Mouse (Mus musculus): Measurements from ENCODE around the gene 1110002E22Rik. TPM values are rescaled to one million over a fixed set of nuclear protein-coding genes. Genes with fewer than 3 reads are reported as not detected.

1110002E22Rik gene
- 0.19 TPM in 2 replicates for polyA plus RNA-seq (2016; fragmentation: Nextera tagmentation; extraction: Ambion mirVana)

- no peak within 1 kb of the TSS for H3K9ac ChIP-seq
- H3K9me3 ChIP-seq: no peaks in the 10 kb centered on the region
- no peak within 1 kb of the TSS for H3K27ac ChIP-seq
- peaks cover 14% of the 10 kb centered on the region for H3K4me1 ChIP-seq
- H3K36me3 ChIP-seq: no peaks in the 10 kb centered on the region
- no peak for ATAC-seq (ENCODE audit: low FRiP score, low read depth)
- H3K27me3 ChIP-seq (replicated peaks): no peaks in the 10 kb centered on the region
- no peak within 1 kb of the TSS for H3K4me2 ChIP-seq (replicated peaks)
- WGBS: 82% methylated on average over 33 of the region's 33 CpGs
- no peak within 1 kb of the TSS for H3K4me3 ChIP-seq
Measured at GRCm38 (mm10) chr3:138064732-138065645, at the start of gene 1110002E22Rik. TSS of gene 1110002E22Rik (plus strand) at chr3:138065052.

DNA sequence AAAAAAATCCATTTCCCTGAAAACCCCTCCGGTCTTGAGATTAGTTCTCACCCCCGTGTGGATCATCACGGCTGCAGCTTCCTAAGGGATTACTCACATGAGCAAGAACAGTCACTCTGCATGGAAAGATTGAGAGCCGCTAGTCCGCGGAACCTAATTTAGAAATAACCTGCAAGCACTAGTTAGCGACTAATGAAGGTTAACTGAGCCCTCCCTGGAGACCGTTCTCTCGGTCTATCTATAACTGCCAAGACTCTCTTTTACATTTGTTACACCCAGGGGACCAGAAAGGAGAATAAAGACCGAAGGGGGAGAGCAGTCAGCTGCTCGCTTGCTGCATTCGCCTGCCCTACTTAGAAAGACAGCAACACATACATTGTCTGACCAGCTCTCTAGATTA is 48.0 kb upstream of the 1110002E22Rik start:
- ATAC-seq (ENCODE audit: low FRiP score, low read depth): no peak
- Histone ChIP-seq H3K9ac (no peak overlapping the region), H3K27me3 (replicated peaks) (no peaks in the 10 kb centered on the region), H3K36me3 (no peaks in the 10 kb centered on the region), H3K4me1 (no peaks in the 10 kb centered on the region), H3K27ac (no peak overlapping the region), H3K9me3 (no peaks in the 10 kb centered on the region), H3K4me2 (replicated peaks) (no peak overlapping the region), H3K4me3 (no peak overlapping the region)
- 66% methylated on average over 12 of the region's 12 CpGs for WGBS

GRCm38 (mm10) chr3:138022003-138022402 is 42.8 kb upstream of the 1110002E22Rik start:
- no peak overlapping the region for H3K27ac ChIP-seq
- ATAC-seq (ENCODE audit: low FRiP score, low read depth): no peak
- 88% methylated on average over 4 of the region's 4 CpGs for WGBS

GRCm38 (mm10) chr3:138022651-138023050 is 42.2 kb upstream of the 1110002E22Rik start:
- Histone ChIP-seq H3K36me3 (no peaks in the 10 kb centered on the region), H3K4me1 (no peaks in the 10 kb centered on the region), H3K4me2 (replicated peaks) (no peak overlapping the region), H3K27me3 (replicated peaks) (no peaks in the 10 kb centered on the region), H3K9me3 (no peaks in the 10 kb centered on the region), H3K4me3 (no peak overlapping the region), H3K27ac (no peak overlapping the region), H3K9ac (no peak overlapping the region)
- 89% methylated on average over 4 of the region's 4 CpGs for WGBS
- ATAC-seq (ENCODE audit: low FRiP score, low read depth): no peak

More at GRCm38 (mm10) chr3:138022003-138022402, 42.8 kb upstream of the 1110002E22Rik start:
- H3K4me1 ChIP-seq: no peaks in the 10 kb centered on the region
- no peaks in the 10 kb centered on the region for H3K9me3 ChIP-seq
- H3K27me3 ChIP-seq (replicated peaks): no peaks in the 10 kb centered on the region
- H3K36me3 ChIP-seq: no peaks in the 10 kb centered on the region
- no peak overlapping the region for H3K4me3 ChIP-seq
- no peak overlapping the region for H3K4me2 ChIP-seq (replicated peaks)
- no peak overlapping the region for H3K9ac ChIP-seq

DNA sequence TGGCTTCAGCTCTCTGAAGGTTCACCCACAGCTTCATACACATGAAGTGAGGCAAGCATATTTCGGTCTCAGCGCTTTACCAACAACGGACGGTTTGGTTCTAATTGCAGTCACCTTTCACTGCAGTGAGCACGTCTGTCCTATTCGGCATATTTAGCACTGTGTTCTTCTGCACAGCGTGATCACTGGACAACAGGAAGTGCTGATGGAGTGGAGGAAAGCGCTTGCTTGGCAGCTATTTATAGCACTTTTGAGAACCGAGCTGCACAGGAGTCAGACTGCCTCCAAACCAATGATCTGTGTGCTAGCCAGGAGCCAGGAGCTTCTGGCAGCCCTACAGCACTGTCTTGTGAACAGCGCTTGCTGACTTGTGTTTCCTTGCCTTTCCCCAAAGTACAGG is 38.6 kb upstream of the 1110002E22Rik start:
- H3K4me3 ChIP-seq: no peak overlapping the region
- ATAC-seq (ENCODE audit: low FRiP score, low read depth): no peak
- 80% methylated on average over 10 of the region's 10 CpGs for WGBS

GRCm38 (mm10) chr3:138027575-138028362 is 37.1 kb upstream of the 1110002E22Rik start:
- Histone ChIP-seq H3K4me1 (no peaks in the 10 kb centered on the region), H3K9ac (no peak overlapping the region), H3K4me3 (no peak overlapping the region), H3K4me2 (replicated peaks) (no peak overlapping the region), H3K27me3 (replicated peaks) (no peaks in the 10 kb centered on the region), H3K27ac (no peak overlapping the region), H3K36me3 (no peaks in the 10 kb centered on the region), H3K9me3 (no peaks in the 10 kb centered on the region)
- ATAC-seq (ENCODE audit: low FRiP score, low read depth): no peak
- 84% methylated on average over 5 of the region's 5 CpGs for WGBS

More for the DNA sequence above, 38.6 kb upstream of the 1110002E22Rik start:
- Histone ChIP-seq H3K27ac (no peak overlapping the region), H3K27me3 (replicated peaks) (no peaks in the 10 kb centered on the region), H3K9ac (no peak overlapping the region), H3K9me3 (no peaks in the 10 kb centered on the region), H3K4me2 (replicated peaks) (no peak overlapping the region), H3K36me3 (no peaks in the 10 kb centered on the region), H3K4me1 (no peaks in the 10 kb centered on the region)

GRCm38 (mm10) chr3:138029351-138029750 is 35.5 kb upstream of the 1110002E22Rik start:
- no peak overlapping the region for H3K9ac ChIP-seq
- no peaks in the 10 kb centered on the region for H3K4me1 ChIP-seq
- no peaks in the 10 kb centered on the region for H3K36me3 ChIP-seq
- no peaks in the 10 kb centered on the region for H3K27me3 ChIP-seq (replicated peaks)
- ATAC-seq (ENCODE audit: low FRiP score, low read depth): no peak
- H3K27ac ChIP-seq: no peak overlapping the region
- no peaks in the 10 kb centered on the region for H3K9me3 ChIP-seq
- H3K4me2 ChIP-seq (replicated peaks): no peak overlapping the region
- H3K4me3 ChIP-seq: no peak overlapping the region
- 93% methylated on average over 5 of the region's 5 CpGs for WGBS

- Histone ChIP-seq H3K27ac (no peak overlapping the region), H3K36me3 (no peaks in the 10 kb centered on the region), H3K27me3 (replicated peaks) (no peaks in the 10 kb centered on the region), H3K4me3 (no peak overlapping the region), H3K9ac (no peak overlapping the region), H3K9me3 (no peaks in the 10 kb centered on the region), H3K4me2 (replicated peaks) (no peak overlapping the region), H3K4me1 (no peaks in the 10 kb centered on the region)
- 87% methylated on average over 6 of the region's 6 CpGs for WGBS
- no peak for ATAC-seq (ENCODE audit: low FRiP score, low read depth)
Measured at GRCm38 (mm10) chr3:138030563-138030962, 34.3 kb upstream of the 1110002E22Rik start.

DNA sequence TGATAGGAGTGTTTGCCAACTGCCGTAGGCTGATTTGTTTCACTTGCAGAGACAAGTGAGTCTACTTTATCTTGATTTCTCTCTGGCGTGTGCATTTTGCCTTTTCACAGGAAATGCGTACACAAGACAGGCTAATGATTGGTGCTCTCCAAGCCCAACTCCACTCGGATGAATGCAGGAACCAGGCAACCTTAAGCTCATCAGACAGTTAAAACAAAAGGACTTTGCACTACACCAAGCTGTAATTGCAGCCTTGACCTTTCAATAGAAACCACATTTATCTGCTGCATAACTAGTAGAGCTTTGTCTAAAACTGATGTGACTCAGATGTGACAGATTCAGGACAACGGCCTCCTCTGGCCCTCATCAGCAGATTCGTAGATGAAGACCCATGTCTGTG is 30.9 kb upstream of the 1110002E22Rik start:
- no peak overlapping the region for H3K4me3 ChIP-seq
- H3K9me3 ChIP-seq: no peaks in the 10 kb centered on the region
- H3K36me3 ChIP-seq: no peaks in the 10 kb centered on the region
- no peak overlapping the region for H3K9ac ChIP-seq
- no peaks in the 10 kb centered on the region for H3K4me1 ChIP-seq
- H3K27me3 ChIP-seq (replicated peaks): no peaks in the 10 kb centered on the region
- 89% methylated on average over 6 of the region's 6 CpGs for WGBS
- no peak overlapping the region for H3K4me2 ChIP-seq (replicated peaks)
- H3K27ac ChIP-seq: no peak overlapping the region
- no peak for ATAC-seq (ENCODE audit: low FRiP score, low read depth)

DNA sequence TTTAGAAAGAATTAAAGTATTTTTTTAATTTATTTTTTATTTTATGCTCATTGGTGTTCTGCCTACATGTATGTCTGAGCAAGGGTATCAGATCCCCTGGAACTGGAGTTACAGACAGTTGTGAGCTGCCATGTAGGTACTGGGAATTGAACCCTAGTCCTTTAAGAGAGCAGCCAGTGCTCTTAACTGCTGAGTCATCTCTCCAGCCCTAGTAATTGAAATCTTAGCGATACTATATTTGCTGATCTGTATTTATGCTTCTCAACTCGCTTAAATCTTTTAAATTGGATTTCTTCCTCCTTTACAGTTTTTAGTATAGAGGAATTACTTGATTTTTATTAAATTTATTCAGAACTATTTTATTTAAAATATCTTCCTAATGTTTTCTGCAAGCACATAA is 23.9 kb upstream of the 1110002E22Rik start:
- Histone ChIP-seq H3K27ac (no peak overlapping the region), H3K36me3 (no peaks in the 10 kb centered on the region), H3K27me3 (replicated peaks) (no peaks in the 10 kb centered on the region), H3K4me2 (replicated peaks) (no peak overlapping the region), H3K9ac (no peak overlapping the region), H3K4me1 (no peaks in the 10 kb centered on the region), H3K4me3 (no peak overlapping the region), H3K9me3 (no peaks in the 10 kb centered on the region)
- 84% methylated on average over 2 of the region's 2 CpGs for WGBS
- no peak for ATAC-seq (ENCODE audit: low FRiP score, low read depth)

- peak; percentile 50 for ATAC-seq (ENCODE audit: low FRiP score, low read depth)
Measured at GRCm38 (mm10) chr3:138041591-138042301, 23.1 kb upstream of the 1110002E22Rik start.

GRCm38 (mm10) chr3:138043316-138043715 is 21.5 kb upstream of the 1110002E22Rik start:
- Histone ChIP-seq H3K9me3 (no peaks in the 10 kb centered on the region), H3K4me2 (replicated peaks) (no peak overlapping the region), H3K36me3 (no peaks in the 10 kb centered on the region), H3K4me1 (no peaks in the 10 kb centered on the region), H3K4me3 (no peak overlapping the region), H3K9ac (no peak overlapping the region), H3K27ac (no peak overlapping the region), H3K27me3 (replicated peaks) (no peaks in the 10 kb centered on the region)
- no peak for ATAC-seq (ENCODE audit: low FRiP score, low read depth)
- WGBS: 79% methylated on average over 7 of the region's 7 CpGs

More at GRCm38 (mm10) chr3:138041591-138042301, 23.1 kb upstream of the 1110002E22Rik start:
- 41% methylated on average over 3 of the region's 3 CpGs for WGBS
- no peak overlapping the region for H3K4me2 ChIP-seq (replicated peaks)
- H3K9me3 ChIP-seq: no peaks in the 10 kb centered on the region
- H3K36me3 ChIP-seq: no peaks in the 10 kb centered on the region
- H3K9ac ChIP-seq: no peak overlapping the region
- H3K27ac ChIP-seq: no peak overlapping the region
- H3K4me1 ChIP-seq: no peaks in the 10 kb centered on the region
- H3K27me3 ChIP-seq (replicated peaks): no peaks in the 10 kb centered on the region
- H3K4me3 ChIP-seq: no peak overlapping the region

Measured in neural tube, embryonic 12.5 days (tissue).